ENCODE assay signal across 43 mouse cellular contexts in genomic region chr2:72970831-72971230, GRCm38 (mm10). TPM values are rescaled to one million over a fixed set of nuclear protein-coding genes. Genes with fewer than 3 reads are reported as not detected.
"Had no signal": no experiment of that assay in that cellular context is flagged by ENCODE, and none has a peak within 500 bp of the region (broad histone marks: within the 10 kb centered on the region; RNA-seq: fewer than 3 reads in every experiment).

No protein-coding gene starts in this region.

- H3K27ac ChIP-seq: left cerebral cortex, adult 2 months; limb, embryonic 10.5 days; limb, embryonic 12.5 days; limb, embryonic 13.5 days; limb, embryonic 15.5 days; liver, embryonic 13.5 days; liver, embryonic 14.5 days; liver, embryonic 15.5 days; lung, embryonic 15.5 days; macrophage; midbrain, embryonic 10.5 days; midbrain, embryonic 12.5 days; midbrain, embryonic 13.5 days; midbrain, embryonic 15.5 days; neural tube, embryonic 12.5 days had no signal

- DNase-seq: left cerebral cortex, postnatal 4 days; liver; liver, embryonic 13.5 days; lung, adult 2 months; lung, embryonic 14.5 days; lung, postnatal 10 days; lung, postnatal 14 days; midbrain, embryonic 14.5 days had no signal

- ATAC-seq: lung, postnatal 0 days; midbrain, embryonic 13.5 days; midbrain, embryonic 15.5 days; midbrain, embryonic 16.5 days had no signal

- H3K27me3 ChIP-seq: limb, embryonic 12.5 days; limb, embryonic 13.5 days; limb, embryonic 15.5 days; liver, embryonic 13.5 days; liver, embryonic 15.5 days; lung, embryonic 15.5 days; megakaryocyte, embryonic 14.5 days; midbrain, embryonic 12.5 days; midbrain, embryonic 13.5 days; midbrain, embryonic 15.5 days; neural tube, embryonic 12.5 days had no signal

- H3K9me3 ChIP-seq: limb, embryonic 10.5 days; limb, embryonic 12.5 days; limb, embryonic 13.5 days; limb, embryonic 15.5 days; liver, embryonic 13.5 days; liver, embryonic 15.5 days; lung, embryonic 15.5 days; megakaryocyte, embryonic 14.5 days; midbrain, embryonic 10.5 days; midbrain, embryonic 12.5 days; midbrain, embryonic 13.5 days; midbrain, embryonic 15.5 days; neural tube, embryonic 12.5 days had no signal

- H3K4me2 ChIP-seq: limb, embryonic 12.5 days; limb, embryonic 13.5 days; limb, embryonic 15.5 days; liver, embryonic 13.5 days; liver, embryonic 15.5 days; lung, embryonic 14.5 days; lung, embryonic 15.5 days; midbrain, embryonic 11.5 days; midbrain, embryonic 12.5 days; midbrain, embryonic 13.5 days; midbrain, embryonic 15.5 days; neural tube, embryonic 12.5 days had no signal

- H3K4me3 ChIP-seq: left cerebral cortex, adult 2 months; limb, embryonic 10.5 days; limb, embryonic 12.5 days; limb, embryonic 13.5 days; limb, embryonic 15.5 days; liver, embryonic 13.5 days; liver, embryonic 15.5 days; lung, embryonic 15.5 days; megakaryocyte, embryonic 14.5 days; midbrain, embryonic 10.5 days; midbrain, embryonic 12.5 days; midbrain, embryonic 13.5 days; midbrain, embryonic 15.5 days; myocyte; neural tube, embryonic 12.5 days had no signal

- H3K9ac ChIP-seq: limb, embryonic 12.5 days; limb, embryonic 13.5 days; limb, embryonic 15.5 days; liver, embryonic 13.5 days; liver, embryonic 14.5 days; liver, embryonic 15.5 days; lung, embryonic 14.5 days; lung, embryonic 15.5 days; midbrain, embryonic 12.5 days; midbrain, embryonic 13.5 days; midbrain, embryonic 15.5 days; neural tube, embryonic 12.5 days had no signal

RNA-seq across cellular contexts. Expression of gene Gm11084, which starts 15.7 kb away (rescaled TPM):
- total RNA-seq: left cerebral cortex, adult 18-20 months; left cerebral cortex, adult 2 months; left cerebral cortex, adult 8-10 months; left cerebral cortex, postnatal 10 days; left cerebral cortex, postnatal 14 days; left cerebral cortex, postnatal 25 days; left cerebral cortex, postnatal 36 days; left cerebral cortex, postnatal 4 days; megakaryocyte progenitor cell, adult 5-6 weeks; megakaryocyte, adult 5-6 weeks; megakaryocyte-erythroid progenitor cell, adult 5-6 weeks; midbrain, postnatal 0 days; monocyte, adult 5-6 weeks had no signal
- polyA plus RNA-seq: limb, embryonic 10.5 days; limb, embryonic 11.5 days; limb, embryonic 12.5 days; limb, embryonic 13.5 days; limb, embryonic 14.5 days; limb, embryonic 15.5 days; liver, embryonic 13.5 days; liver, embryonic 14.5 days; liver, embryonic 15.5 days; liver, embryonic 16.5 days; lung, adult 2 months; lung, embryonic 14.5 days; lung, embryonic 15.5 days; lung, embryonic 16.5 days; lung, postnatal 0 days; macrophage; midbrain, embryonic 10.5 days; midbrain, embryonic 11.5 days; midbrain, embryonic 12.5 days; midbrain, embryonic 13.5 days; midbrain, embryonic 14.5 days; midbrain, embryonic 15.5 days; midbrain, embryonic 16.5 days; midbrain, postnatal 0 days; myocyte; neural tube, embryonic 11.5 days; neural tube, embryonic 12.5 days had no signal
